Mouse (Mus musculus) ES-E14 (cell line): ENCODE data around the gene Fhad1. TPM values are rescaled to one million over a fixed set of nuclear protein-coding genes. Genes with fewer than 3 reads are reported as not detected.
"Not testable (repeated sequence)": the region's sequence is repeated elsewhere in the genome, so short reads cannot be mapped to it uniquely, and the experiment has no call there.

Source experiments
- DNase-seq: peaks from one replicate; pipeline ENCODE4 v3.0.0-alpha.2; 2013; ENCODE audit warnings: low read depth, low spot score
- H3K27ac ChIP-seq: 2 replicates; pipeline ENCODE4 v1.5.1; 2012; ENCODE audit warnings: low read depth, mild to moderate bottlenecking, low read length, moderate library complexity, mixed read lengths; ENCODE audit not compliant: poor library complexity, insufficient read depth, severe bottlenecking
- H3K36me3 ChIP-seq: 2 replicates; pipeline ENCODE4 v1.6.1; 2012; ENCODE audit warnings: mild to moderate bottlenecking, low read length, moderate library complexity, mixed read lengths; ENCODE audit not compliant: control insufficient read depth, poor library complexity, insufficient read depth, severe bottlenecking
- H3K4me1 ChIP-seq, 2 experiments: fragments of 150-350 bp in 1 of 2; sonication (generic) in 1 of 2; 2 replicates each; pipeline ENCODE4 v1.6.1; 2012; ENCODE audit warnings: low read length in 2 of 2, mild to moderate bottlenecking in 1 of 2, mixed read lengths in 1 of 2; ENCODE audit not compliant: control insufficient read depth in 2 of 2, insufficient read depth in 2 of 2, poor library complexity in 1 of 2
- H3K4me3 ChIP-seq, 2 experiments: fragments of 150-350 bp in 1 of 2; sonication (generic) in 1 of 2; 2 replicates each; pipeline ENCODE4 v1.5.1; 2012; ENCODE audit warnings: low read length in 2 of 2, low read depth in 1 of 2, mild to moderate bottlenecking in 1 of 2, mixed read lengths in 1 of 2; ENCODE audit not compliant: insufficient read depth in 1 of 2, poor library complexity in 1 of 2, severe bottlenecking in 1 of 2
- H3K9ac ChIP-seq: 2 replicates; pipeline ENCODE4 v1.6.1; 2012; ENCODE audit warnings: low read depth, mild to moderate bottlenecking, low read length, mixed read lengths; ENCODE audit not compliant: poor library complexity, insufficient read depth, severe bottlenecking
- H3K9me3 ChIP-seq: fragments of 150-350 bp; sonication (generic); 2 replicates; pipeline ENCODE4 v1.6.1; 2012; ENCODE audit warnings: low read depth, mild to moderate bottlenecking, low read length; ENCODE audit not compliant: control insufficient read depth, insufficient read depth
- CHD2 ChIP-seq: IDR thresholded peaks from 2 replicates; pipeline ENCODE4 v1.6.1; 2014; ENCODE audit warnings: mild to moderate bottlenecking, low read depth, low read length, inconsistent platforms
- HCFC1 ChIP-seq: IDR thresholded peaks from 2 replicates; pipeline ENCODE4 v1.6.1; 2012; ENCODE audit warnings: low read length, inconsistent platforms, borderline replicate concordance; ENCODE audit not compliant: insufficient read depth
- MAFK ChIP-seq: IDR thresholded peaks from 2 replicates; pipeline ENCODE4 v1.6.1; 2014; ENCODE audit warnings: mild to moderate bottlenecking, low read depth, low read length, inconsistent platforms; ENCODE audit not compliant: insufficient read depth
- ZC3H11A ChIP-seq: IDR thresholded peaks from 2 replicates; pipeline ENCODE4 v1.6.1; 2012; ENCODE audit warnings: low read depth, mild to moderate bottlenecking, inconsistent platforms, low read length, borderline replicate concordance
- ZNF384 ChIP-seq: IDR thresholded peaks from 2 replicates; pipeline ENCODE4 v1.6.1; 2012; ENCODE audit warnings: low read depth, low read length, inconsistent platforms
- in situ Hi-C, 2 experiments: fragments of 600-800 bp; cut with MboI; formaldehyde crosslinking; loops; one replicate each; pipeline ENCODE4 v1.15.1; 2025; ENCODE audit warnings: low sequenced_read_pairs in 2 of 2, inconsistent platforms in 1 of 2; ENCODE audit not compliant: unreplicated experiment in 2 of 2
- total RNA-seq: library from RNA; depleted of rRNA; stranded (reverse); fragments of 300-350 nt; gene quantifications from 2 replicates; pipeline ENCODE4 v1.2.3, GENCODE M21; 2012

Fhad1 gene
- total RNA-seq, 1 experiment = 0.49 TPM

GRCm38 (mm10) chr4:142052391-142053132 lies 37.7 kb upstream of the Fhad1 start:
- H3K27ac ChIP-seq = no peak overlapping the region
- no peak overlapping the region for H3K9ac ChIP-seq
- peaks cover 2% of the 10 kb centered on the region; the same call in 1 of the 2 replicates for H3K36me3 ChIP-seq
- DNase-seq = no peak
- peaks cover 14 to 20% of the 10 kb centered on the region in 2 experiments; a peak in 3 of 4 replicates for H3K4me1 ChIP-seq
- H3K4me3 ChIP-seq = no peak overlapping the region
- TF ChIP-seq ZC3H11A (no peak), MAFK (no peak), ZNF384 (no peak), HCFC1 (no peak), CHD2 (no peak)
- no peaks in the 10 kb centered on the region for H3K9me3 ChIP-seq
- in situ Hi-C loops = no loop called here

- peaks cover 15 to 20% of the 10 kb centered on the region in 2 experiments; a peak in 3 of 4 replicates for H3K4me1 ChIP-seq
- in situ Hi-C loops, H3K9ac ChIP-seq, DNase-seq, H3K36me3 ChIP-seq, H3K27ac ChIP-seq, H3K9me3 ChIP-seq, H3K4me3 ChIP-seq: not testable (repeated sequence)
Observed at GRCm38 (mm10) chr4:142051883-142052282, 37.0 kb upstream of the Fhad1 start.

DNA sequence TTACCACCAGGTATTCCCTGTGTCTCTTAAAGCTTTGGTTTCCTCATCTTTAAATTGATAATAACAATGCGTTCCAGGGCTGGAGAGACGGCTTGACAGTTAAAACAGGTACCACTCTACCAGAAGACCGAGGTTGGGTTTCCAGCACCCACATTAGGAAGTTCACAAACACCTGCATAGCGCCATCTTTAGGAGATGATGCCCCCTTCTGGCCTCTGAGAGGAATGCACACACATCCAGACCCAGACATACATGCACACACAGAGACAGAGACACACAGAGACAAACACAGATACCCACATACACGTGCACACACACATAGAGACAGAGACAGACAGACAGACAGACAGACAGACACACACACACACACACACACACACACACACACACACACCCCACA lies 35.1 kb upstream of the Fhad1 start:
- Histone ChIP-seq H3K9ac (no peak overlapping the region), H3K9me3 (no peaks in the 10 kb centered on the region), H3K36me3 (no peaks in the 10 kb centered on the region), H3K27ac (no peak overlapping the region), H3K4me1 (peaks cover 16 to 19% of the 10 kb centered on the region in 2 experiments; a peak in 3 of 4 replicates), H3K4me3 (no peak overlapping the region)
- in situ Hi-C loops = no loop called here
- no peak for TF ChIP-seq HCFC1
- 0 out of 2 replicates have a peak, but pooled peaks have one; percentile 1 for TF ChIP-seq ZC3H11A
- no peak for DNase-seq

DNA sequence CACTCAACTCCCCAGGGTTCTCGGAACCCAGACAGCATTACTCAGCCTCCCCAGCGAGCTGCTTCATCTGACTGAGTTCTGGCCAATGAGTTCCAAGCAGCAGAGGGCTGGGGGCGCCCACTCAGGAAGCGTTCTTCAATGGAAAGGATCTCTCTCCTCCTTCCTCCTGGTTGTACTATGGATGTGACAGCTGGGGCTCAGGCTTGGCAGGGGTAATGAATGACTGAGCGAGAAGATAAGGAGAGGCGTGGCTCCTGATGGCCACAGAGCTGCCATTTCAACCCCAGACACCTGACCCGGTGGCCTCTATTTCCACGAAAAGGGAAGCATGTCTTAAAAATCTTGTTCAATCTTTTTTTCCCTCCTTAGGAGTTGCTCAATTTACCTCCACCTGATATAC lies 33.5 kb upstream of the Fhad1 start:
- in situ Hi-C loops = no loop called here

GRCm38 (mm10) chr4:142047005-142047404 lies 32.1 kb upstream of the Fhad1 start:
- in situ Hi-C loops = no loop called here
- H3K27ac ChIP-seq = no peak overlapping the region
- TF ChIP-seq ZC3H11A (no peak), HCFC1 (no peak), MAFK (no peak), CHD2 (no peak), ZNF384 (no peak)
- H3K9me3 ChIP-seq = no peaks in the 10 kb centered on the region
- peaks cover 6 to 11% of the 10 kb centered on the region in 2 experiments; a peak in 2 of 4 replicates for H3K4me1 ChIP-seq
- no peaks in the 10 kb centered on the region for H3K36me3 ChIP-seq
- no peak overlapping the region for H3K4me3 ChIP-seq
- no peak for DNase-seq
- no peak overlapping the region for H3K9ac ChIP-seq

More for the DNA sequence above, 33.5 kb upstream of the Fhad1 start:
- Histone ChIP-seq H3K4me3 (no peak overlapping the region), H3K4me1 (peaks cover 12 to 15% of the 10 kb centered on the region in 2 experiments; a peak in 2 of 4 replicates), H3K9ac (no peak overlapping the region), H3K27ac (no peak overlapping the region), H3K36me3 (no peaks in the 10 kb centered on the region), H3K9me3 (no peaks in the 10 kb centered on the region)
- TF ChIP-seq CHD2 (no peak), MAFK (no peak), ZC3H11A (no peak), HCFC1 (no peak), ZNF384 (no peak)
- DNase-seq = no peak
